9 mouse cellular contexts compared by ENCODE assay signal in the genomic region with DNA sequence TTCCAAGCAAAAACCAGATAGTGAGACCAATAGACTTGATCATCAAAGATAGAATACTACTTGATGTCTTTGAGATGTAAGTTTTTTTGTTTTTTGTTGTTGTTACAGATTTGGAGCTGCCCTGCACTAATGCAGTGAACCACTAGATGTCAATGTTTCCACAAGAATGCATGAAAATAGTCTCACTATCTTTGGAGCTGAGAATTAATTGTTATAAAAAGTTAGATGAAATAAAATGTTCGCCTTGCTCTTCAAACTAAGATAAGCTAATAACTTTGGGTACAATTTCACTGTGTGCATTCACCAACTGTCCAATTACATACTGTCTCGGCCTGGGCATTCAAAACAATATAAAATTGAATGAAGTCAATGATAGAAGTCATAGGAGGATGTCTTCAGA.
DNase-seq lines count a peak whose midpoint lies in the region; ATAC-seq and TF ChIP-seq lines count a peak whose summit lies in the region.
"Had no signal": no experiment of that assay in that cellular context is flagged by ENCODE, and none has a peak within 500 bp of the region (broad histone marks: within the 10 kb centered on the region; RNA-seq: fewer than 3 reads in every experiment).

No protein-coding gene starts in this region.

- no peaks in the 10 kb centered on the region for H3K79me3 ChIP-seq in C2C12 (ENCODE audit: low read depth)

- no peak overlapping the region for H3K9ac ChIP-seq in hindbrain, embryonic 11.5 days (ENCODE audit: low read depth, low read length)
- H3K9ac ChIP-seq in hindbrain, embryonic 16.5 days (ENCODE audit: low read depth, low read length), result no peak overlapping the region
- H3K9ac ChIP-seq in forebrain, postnatal 0 days, result no peak overlapping the region
- H3K9ac ChIP-seq: limb, embryonic 13.5 days had no signal

- H3K4me1 ChIP-seq in hindbrain, embryonic 11.5 days (replicated peaks; ENCODE audit: control insufficient read depth, insufficient read depth, low read length), result no peaks in the 10 kb centered on the region
- no peaks in the 10 kb centered on the region for H3K4me1 ChIP-seq in hindbrain, embryonic 16.5 days (ENCODE audit: control insufficient read depth, insufficient read depth, low read depth, low read length)
- no peaks in the 10 kb centered on the region for H3K4me1 ChIP-seq in forebrain, postnatal 0 days (ENCODE audit: insufficient read depth)
- H3K4me1 ChIP-seq: limb, embryonic 13.5 days had no signal

- TF ChIP-seq CTCF in C2C12 (IDR thresholded peaks at IDR 0.05; ENCODE audit: control insufficient read depth, insufficient read depth, insufficient read length), result peak; percentile 7
- peak; percentile 94 for TF ChIP-seq CTCF in forebrain, postnatal 0 days (IDR thresholded peaks at IDR 0.05; ENCODE audit: low read depth)

- H3ac ChIP-seq in C2C12 (ENCODE audit: control insufficient read depth, insufficient read length, low read depth), result no peak overlapping the region

- no peak overlapping the region for H3K4me2 ChIP-seq in hindbrain, embryonic 11.5 days (replicated peaks; ENCODE audit: low read depth, low read length)
- H3K4me2 ChIP-seq in hindbrain, embryonic 16.5 days (ENCODE audit: low read length), result no peak overlapping the region
- H3K4me2 ChIP-seq in forebrain, postnatal 0 days (ENCODE audit: low read depth), result no peak overlapping the region
- H3K4me2 ChIP-seq: limb, embryonic 13.5 days had no signal

- H3K4me3 ChIP-seq in hindbrain, embryonic 11.5 days (ENCODE audit: low read depth, low read length), result no peak overlapping the region
- H3K4me3 ChIP-seq in hindbrain, embryonic 16.5 days (ENCODE audit: low read length), result no peak overlapping the region
- H3K4me3 ChIP-seq in C2C12 (ENCODE audit: insufficient read depth, poor library complexity, severe bottlenecking), result no peak overlapping the region
- no peak overlapping the region for H3K4me3 ChIP-seq in forebrain, postnatal 0 days (ENCODE audit: low read depth, low read length)
- H3K4me3 ChIP-seq: limb, embryonic 13.5 days had no signal

- H3K36me3 ChIP-seq in hindbrain, embryonic 11.5 days (ENCODE audit: control insufficient read depth, insufficient read depth, low read length), result no peaks in the 10 kb centered on the region
- no peaks in the 10 kb centered on the region for H3K36me3 ChIP-seq in hindbrain, embryonic 16.5 days (ENCODE audit: control insufficient read depth, insufficient read depth, low read length)
- H3K36me3 ChIP-seq in C2C12 (ENCODE audit: control insufficient read depth, insufficient read depth), result no peaks in the 10 kb centered on the region
- H3K36me3 ChIP-seq in forebrain, postnatal 0 days (ENCODE audit: insufficient read depth), result no peaks in the 10 kb centered on the region
- H3K36me3 ChIP-seq: limb, embryonic 13.5 days had no signal

- DNase-seq in hindbrain, embryonic 11.5 days (ENCODE audit: low spot score), result peak; percentile 53
- peak; percentile 63 for DNase-seq in adipocyte (ENCODE audit: low spot score)
- peak; percentile 83 for DNase-seq in forebrain, postnatal 0 days
- peak; percentile 54 to 65 for DNase-seq in layer of hippocampus, postnatal 10 days (ENCODE audit: low spot score in 2 of 2)
- DNase-seq in right cerebral cortex, adult 2 months (ENCODE audit: low spot score in 2 of 2), result peak; percentile 67 to 75
- no peak for DNase-seq in spleen, postnatal 36 days (ENCODE audit: low spot score in 2 of 2)

- peak; percentile 10; the same call in 1 of the 2 replicates for ATAC-seq in hindbrain, embryonic 11.5 days (ENCODE audit: low FRiP score)
- no peak for ATAC-seq in hindbrain, embryonic 16.5 days
- ATAC-seq in forebrain, postnatal 0 days, result no peak

- 46% methylated on average over 2 of the region's 2 CpGs for WGBS in hindbrain, embryonic 11.5 days
- 35% methylated on average over 2 of the region's 2 CpGs for WGBS in hindbrain, embryonic 16.5 days
- whole genome bisulfite sequencing in forebrain, postnatal 0 days, result 35% methylated on average over 2 of the region's 2 CpGs

- H3K9me3 ChIP-seq in hindbrain, embryonic 11.5 days (ENCODE audit: control insufficient read depth, low read length), result no peaks in the 10 kb centered on the region
- H3K9me3 ChIP-seq in hindbrain, embryonic 16.5 days (ENCODE audit: control insufficient read depth, low read length), result no peaks in the 10 kb centered on the region
- no peaks in the 10 kb centered on the region for H3K9me3 ChIP-seq in forebrain, postnatal 0 days (ENCODE audit: low read length)
- H3K9me3 ChIP-seq: limb, embryonic 13.5 days had no signal

- no peaks in the 10 kb centered on the region for H3K79me2 ChIP-seq in C2C12 (ENCODE audit: control insufficient read depth, insufficient read depth)

- H3K27ac ChIP-seq in hindbrain, embryonic 11.5 days (ENCODE audit: low read depth, low read length), result no peak overlapping the region
- no peak overlapping the region for H3K27ac ChIP-seq in hindbrain, embryonic 16.5 days (ENCODE audit: low read depth, low read length)
- H3K27ac ChIP-seq in forebrain, postnatal 0 days (ENCODE audit: low read depth, low read length), result no peak overlapping the region
- H3K27ac ChIP-seq: limb, embryonic 13.5 days had no signal

- H3K27me3 ChIP-seq in hindbrain, embryonic 11.5 days (ENCODE audit: control insufficient read depth, insufficient read depth, low read length), result no peaks in the 10 kb centered on the region
- no peaks in the 10 kb centered on the region for H3K27me3 ChIP-seq in hindbrain, embryonic 16.5 days (replicated peaks; ENCODE audit: control insufficient read depth, insufficient read depth, low read length)
- no peaks in the 10 kb centered on the region for H3K27me3 ChIP-seq in C2C12 (ENCODE audit: control insufficient read depth, insufficient read depth, insufficient read length)
- no peaks in the 10 kb centered on the region for H3K27me3 ChIP-seq in forebrain, postnatal 0 days (ENCODE audit: insufficient read depth, low read length)
- H3K27me3 ChIP-seq: limb, embryonic 13.5 days had no signal

TF ChIP-seq in C2C12, 6 proteins besides CTCF, POLR2A, EP300 and RAD21:
- TF ChIP-seq FOSL1 (IDR thresholded peaks at IDR 0.05; ENCODE audit: insufficient read depth, low read length, poor library complexity, severe bottlenecking), result no peak
- no peak for TF ChIP-seq MAX (IDR thresholded peaks at IDR 0.05)
- no peak for TF ChIP-seq MYOD1 (IDR thresholded peaks at IDR 0.05; ENCODE audit: control insufficient read depth, insufficient read length, low read depth)
- TF ChIP-seq CEBPB (IDR thresholded peaks at IDR 0.05; ENCODE audit: low read depth), result no peak
- TF ChIP-seq MYOG (IDR thresholded peaks at IDR 0.05; ENCODE audit: control insufficient read depth, extremely low read depth, insufficient read length), result no peak
- TF ChIP-seq USF1 (IDR thresholded peaks at IDR 0.05; ENCODE audit: low read depth), result no peak
TF ChIP-seq in C2C12: peak in this region for 0.

Comparison
In these comparisons a context has a peak if more than half of its experiments do, and no peak if none do; other contexts are left out.
1. DNase-seq: peak in hindbrain, embryonic 11.5 days (single experiment), adipocyte (single experiment), forebrain, postnatal 0 days (single experiment), layer of hippocampus, postnatal 10 days (2 of 2) and right cerebral cortex, adult 2 months (2 of 2); none in spleen, postnatal 36 days (0 of 2).